Mouse (Mus musculus) central nervous system, embryonic 11.5 days (tissue): Measurements from ENCODE around the gene Gdnf. TPM values are rescaled to one million over a fixed set of nuclear protein-coding genes. Genes with fewer than 3 reads are reported as not detected.

Experiments used
- polyA plus RNA-seq: library from polyadenylated mRNA; depleted of rRNA; stranded (reverse); fragments of >200 nt; gene quantifications from 2 replicates; pipeline ENCODE4 v1.2.3, GENCODE M21; 2012; rRNA removed

The Gdnf gene
- 0.83 and 1.9 TPM in 2 replicates for polyA plus RNA-seq

GRCm38 (mm10) chr15:7810556-7811252 lies at the start of gene Gdnf:
Gene Gdnf (plus strand): TSS chr15:7810846.

